Mouse (Mus musculus) erythroblast, embryonic 14.5 days (primary cell): Measurements from ENCODE around the gene Gm44511.

ENCODE experiments used
- GATA1 ChIP-seq: IDR thresholded peaks from 2 replicates; pipeline ENCODE4 v1.6.1; 2012; ENCODE audit warnings: low read length, inconsistent platforms, mixed read lengths
- TAL1 ChIP-seq: IDR thresholded peaks from 3 replicates; pipeline ENCODE4 v1.6.1; 2012; ENCODE audit warnings: low read length, inconsistent platforms, mixed read lengths

- TF ChIP-seq GATA1 (no peak), TAL1 (no peak)
Observed at GRCm38 (mm10) chr6:128850671-128851070, 24.6 kb upstream of the Gm44511 start.
